16 mouse cellular contexts compared by ENCODE assay signal in genomic region chr2:126815822-126816221, GRCm38 (mm10). TPM values are rescaled to one million over a fixed set of nuclear protein-coding genes. Genes with fewer than 3 reads are reported as not detected.
DNase-seq lines count a peak whose midpoint lies in the region; ATAC-seq and TF ChIP-seq lines count a peak whose summit lies in the region.
"Had no signal": no experiment of that assay in that cellular context is flagged by ENCODE, and none has a peak within 500 bp of the region (broad histone marks: within the 10 kb centered on the region; RNA-seq: fewer than 3 reads in every experiment).

No protein-coding gene starts in this region.

- no peaks in the 10 kb centered on the region for H3K4me1 ChIP-seq in lung, embryonic 14.5 days (ENCODE audit: insufficient read depth)
- H3K4me1 ChIP-seq: midbrain, embryonic 12.5 days had no signal

- no peak for TF ChIP-seq CTCF in lung, embryonic 14.5 days (IDR thresholded peaks at IDR 0.05; ENCODE audit: low read depth)

- H3K36me3 ChIP-seq in lung, embryonic 14.5 days (ENCODE audit: insufficient read depth) = peaks cover 60% of the 10 kb centered on the region

- no peak overlapping the region for H3K4me2 ChIP-seq in lung, embryonic 14.5 days
- H3K4me2 ChIP-seq: midbrain, embryonic 12.5 days had no signal

- peak; percentile 8 for DNase-seq in lung, embryonic 14.5 days
- no peak for DNase-seq in lung, postnatal 36 days
- DNase-seq in heart, adult 8-10 months (ENCODE audit: low spot score) = peak; percentile 12
- peak; percentile 26 for DNase-seq in heart, postnatal 4 days
- no peak for DNase-seq in embryo, embryonic 11 days
- DNase-seq in urinary bladder, postnatal 14 days (ENCODE audit: low spot score) = no peak
- no peak for DNase-seq in thymus, postnatal 14 days
- no peak for DNase-seq in frontal cortex, adult 2 months (ENCODE audit: extremely low spot score in 1 of 2, low spot score in 1 of 2)
- DNase-seq: adrenal gland, postnatal 36 days; cerebellum, adult 11-12 months; gastrocnemius, postnatal 36 days; kidney, postnatal 25 days; lung, postnatal 10 days had no signal

- H3K27ac ChIP-seq in lung, embryonic 14.5 days (ENCODE audit: low read depth) = no peak overlapping the region
- H3K27ac ChIP-seq: midbrain, embryonic 12.5 days had no signal

- WGBS in lung, embryonic 14.5 days = 31% methylated on average over 1 of the region's 1 CpGs

- no peaks in the 10 kb centered on the region for H3K9me3 ChIP-seq in lung, embryonic 14.5 days (ENCODE audit: low read depth, low read length)
- H3K9me3 ChIP-seq: midbrain, embryonic 12.5 days had no signal

- 0 out of 2 replicates have a peak, but pooled peaks have one; percentile 38 for ATAC-seq in lung, embryonic 14.5 days (ENCODE audit: insufficient read depth)
- ATAC-seq: inflammation-experienced regulatory T-cells, adult 6 months had no signal

- H3K27me3 ChIP-seq in lung, embryonic 14.5 days (ENCODE audit: insufficient read depth, low read length) = no peaks in the 10 kb centered on the region
- H3K27me3 ChIP-seq: CH12.LX; midbrain, embryonic 12.5 days had no signal

- no peak overlapping the region for H3K4me3 ChIP-seq in lung, embryonic 14.5 days (ENCODE audit: low read depth, low read length)
- H3K4me3 ChIP-seq: midbrain, embryonic 12.5 days had no signal

- H3K9ac ChIP-seq in lung, embryonic 14.5 days = no peak overlapping the region
- H3K9ac ChIP-seq: midbrain, embryonic 12.5 days had no signal

RNA-seq across cellular contexts. Expression of gene Usp50, which starts 32.6 kb away (rescaled TPM):
- polyA plus RNA-seq in lung, embryonic 14.5 days (2014; fragmentation: Nextera tagmentation; extraction: Ambion mirVana) = 3.6 and 4.1 TPM in 2 replicates
- under 1 TPM in 1 of 4 experiments, not detected in 3; 0.35 TPM for total RNA-seq in heart, adult 8-10 months (2022)
- total RNA-seq in heart, postnatal 4 days (2021) = not detected
- 1.5 and 1.6 TPM in 2 replicates for polyA plus RNA-seq in frontal cortex, adult 2 months (2012; rRNA removed)
- total RNA-seq: adrenal gland, postnatal 36 days had no signal

Comparison
In these comparisons a context has a peak if more than half of its experiments do, and no peak if none do; other contexts are left out.
1. DNase-seq: peak in lung, embryonic 14.5 days (single experiment), heart, adult 8-10 months (single experiment) and heart, postnatal 4 days (single experiment); none in lung, postnatal 36 days (single experiment), embryo, embryonic 11 days (single experiment), urinary bladder, postnatal 14 days (single experiment), thymus, postnatal 14 days (single experiment) and frontal cortex, adult 2 months (0 of 2).